Mouse (Mus musculus) kidney, postnatal 14 days (tissue): Measurements from ENCODE around the gene Zfhx3.
A peak's percentile ranks its signal among the peaks of the same experiment; 100 is the strongest.
"Not testable (repeated sequence)": the region's sequence is repeated elsewhere in the genome, so short reads cannot be mapped to it uniquely, and the experiment has no call there.

Experiments used
- DNase-seq: peaks from one replicate; pipeline ENCODE4 v3.0.0; 2022; ENCODE audit warnings: mixed read lengths

Zfhx3 gene

GRCm38 (mm10) chr8:107941922-107942694 lies at the start of gene Zfhx3:
Gene Zfhx3 (plus strand): TSS chr8:107942644.
- DNase-seq = no peak

GRCm38 (mm10) chr8:107918984-107919383 lies 23.5 kb upstream of the Zfhx3 start:
- DNase-seq = no peak

- no peak for DNase-seq
Measured at GRCm38 (mm10) chr8:107926149-107926548, 16.3 kb upstream of the Zfhx3 start.

- DNase-seq = no peak
Measured at GRCm38 (mm10) chr8:107936725-107937124, 5.7 kb upstream of the Zfhx3 start.

- not testable (repeated sequence) for DNase-seq
Measured at GRCm38 (mm10) chr8:107938231-107938630, 4.2 kb upstream of the Zfhx3 start.

GRCm38 (mm10) chr8:107940181-107940580 lies 2.3 kb upstream of the Zfhx3 start:
- DNase-seq = no peak

GRCm38 (mm10) chr8:107942752-107943510 lies 487 bp downstream of the Zfhx3 start:
- DNase-seq = no peak

- no peak for DNase-seq
Measured at GRCm38 (mm10) chr8:107943550-107944348, 1.3 kb downstream of the Zfhx3 start.

- DNase-seq = no peak
Measured at GRCm38 (mm10) chr8:107944676-107945600, 2.5 kb downstream of the Zfhx3 start.

GRCm38 (mm10) chr8:107946888-107947287 lies 4.4 kb downstream of the Zfhx3 start:
- DNase-seq = no peak

GRCm38 (mm10) chr8:107955887-107956286 lies 13.4 kb downstream of the Zfhx3 start:
- peak; percentile 4 for DNase-seq

GRCm38 (mm10) chr8:107957566-107957965 lies 15.1 kb downstream of the Zfhx3 start:
- DNase-seq = no peak

GRCm38 (mm10) chr8:107960466-107960865 lies 18.0 kb downstream of the Zfhx3 start:
- no peak for DNase-seq

- no peak for DNase-seq
Measured at GRCm38 (mm10) chr8:107960878-107961277, 18.4 kb downstream of the Zfhx3 start.

- DNase-seq = no peak
Measured at GRCm38 (mm10) chr8:107972198-107972597, 29.8 kb downstream of the Zfhx3 start.

GRCm38 (mm10) chr8:107974451-107974850 lies 32.0 kb downstream of the Zfhx3 start:
- no peak for DNase-seq

GRCm38 (mm10) chr8:107978247-107978646 lies 35.8 kb downstream of the Zfhx3 start:
- DNase-seq = no peak

GRCm38 (mm10) chr8:107980618-107981017 lies 38.2 kb downstream of the Zfhx3 start:
- no peak for DNase-seq

GRCm38 (mm10) chr8:107986629-107987028 lies 44.2 kb downstream of the Zfhx3 start:
- peak; percentile 44 for DNase-seq

- DNase-seq = no peak
Measured at GRCm38 (mm10) chr8:107998874-107999273, 56.4 kb downstream of the Zfhx3 start.

- no peak for DNase-seq
Measured at GRCm38 (mm10) chr8:108011516-108011915, 69.1 kb downstream of the Zfhx3 start.

GRCm38 (mm10) chr8:108017727-108018126 lies 75.3 kb downstream of the Zfhx3 start:
- DNase-seq = no peak
